Mouse (Mus musculus): Measurements from ENCODE around the gene Ccdc87. TPM values are rescaled to one million over a fixed set of nuclear protein-coding genes. Genes with fewer than 3 reads are reported as not detected.

The Ccdc87 gene
- polyA plus RNA-seq, 1 experiment from 2014 or later, result not detected

DNA sequence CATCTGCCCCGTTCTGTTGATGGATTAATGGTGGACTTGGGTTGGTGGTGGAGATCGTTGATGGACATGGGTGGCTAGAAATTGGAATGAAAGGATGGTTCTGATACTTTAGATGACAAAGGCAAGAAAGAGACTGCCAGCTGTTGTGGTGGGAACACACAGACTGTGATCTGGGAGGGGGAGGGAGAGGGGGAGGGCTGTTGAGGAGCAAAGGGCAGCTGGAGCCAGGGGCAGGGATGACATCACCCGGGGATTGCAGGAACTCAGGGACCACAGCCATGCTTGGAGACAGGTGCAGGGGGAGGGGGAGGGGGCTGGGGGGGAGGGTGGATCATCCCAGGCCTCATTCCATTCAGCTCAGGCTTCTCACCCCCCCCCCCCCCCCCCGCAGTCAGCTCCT, 37.1 kb downstream of the Ccdc87 start:
- DNase-seq (ENCODE audit: low spot score), result no peak
- ATAC-seq (ENCODE audit: low FRiP score, low TSS enrichment), result no peak
- TF ChIP-seq CTCF (IDR thresholded peaks at IDR 0.05; ENCODE audit: low read depth) (no peak), EP300 (optimal IDR thresholded peaks at IDR 0.05) (no peak)
- Histone ChIP-seq H3K4me3 (ENCODE audit: low read depth, low read length) (no peak overlapping the region), H3K9me3 (ENCODE audit: control insufficient read depth, low read length) (no peaks in the 10 kb centered on the region), H3K9ac (ENCODE audit: low read length) (no peak overlapping the region), H3K27ac (replicated peaks) (no peak overlapping the region), H3K4me1 (replicated peaks; ENCODE audit: control insufficient read depth, insufficient read depth) (no peaks in the 10 kb centered on the region), H3K4me2 (replicated peaks; ENCODE audit: low read depth) (no peak overlapping the region), H3K27me3 (ENCODE audit: control insufficient read depth, insufficient read depth, low read length) (no peaks in the 10 kb centered on the region), H3K36me3 (ENCODE audit: control insufficient read depth, insufficient read depth, low read length) (no peaks in the 10 kb centered on the region)
- 72% methylated on average over 2 of the region's 4 CpGs for WGBS

DNA sequence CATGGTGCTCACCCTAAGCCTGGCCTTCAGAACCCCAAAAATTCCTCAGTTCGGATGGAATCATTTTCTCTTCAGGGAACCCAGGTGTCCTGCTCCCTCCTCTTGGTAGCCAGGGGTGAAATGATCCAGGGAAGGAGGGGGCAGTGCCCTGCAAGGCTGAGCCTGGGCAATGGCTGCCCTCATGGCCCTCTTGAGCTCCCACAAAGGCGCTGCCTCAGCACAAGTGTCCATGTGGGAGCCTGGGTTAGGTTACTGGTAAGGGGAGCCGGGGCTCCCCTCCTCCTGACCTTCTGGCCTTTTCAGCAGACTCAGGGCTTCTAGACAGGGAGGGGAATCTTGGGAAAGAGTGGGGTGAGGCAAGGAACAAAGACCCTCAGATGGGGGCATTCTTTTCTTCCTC, 37.6 kb downstream of the Ccdc87 start:
- no peak for DNase-seq (ENCODE audit: low spot score)
- Histone ChIP-seq H3K27ac (replicated peaks) (no peak overlapping the region), H3K4me2 (replicated peaks; ENCODE audit: low read depth) (0 out of 2 replicates have a peak overlapping the region, but pooled peaks have one; percentile 3), H3K27me3 (ENCODE audit: control insufficient read depth, insufficient read depth, low read length) (no peaks in the 10 kb centered on the region), H3K4me3 (ENCODE audit: low read depth, low read length) (no peak overlapping the region), H3K4me1 (replicated peaks; ENCODE audit: control insufficient read depth, insufficient read depth) (no peaks in the 10 kb centered on the region), H3K9ac (ENCODE audit: low read length) (no peak overlapping the region), H3K9me3 (ENCODE audit: control insufficient read depth, low read length) (no peaks in the 10 kb centered on the region), H3K36me3 (ENCODE audit: control insufficient read depth, insufficient read depth, low read length) (no peaks in the 10 kb centered on the region)
- no peak for TF ChIP-seq EP300 (optimal IDR thresholded peaks at IDR 0.05)
- TF ChIP-seq CTCF (IDR thresholded peaks at IDR 0.05; ENCODE audit: low read depth), result no peak
- 67% methylated on average over 3 of the region's 3 CpGs for WGBS
- no peak for ATAC-seq (ENCODE audit: low FRiP score, low TSS enrichment)

DNA sequence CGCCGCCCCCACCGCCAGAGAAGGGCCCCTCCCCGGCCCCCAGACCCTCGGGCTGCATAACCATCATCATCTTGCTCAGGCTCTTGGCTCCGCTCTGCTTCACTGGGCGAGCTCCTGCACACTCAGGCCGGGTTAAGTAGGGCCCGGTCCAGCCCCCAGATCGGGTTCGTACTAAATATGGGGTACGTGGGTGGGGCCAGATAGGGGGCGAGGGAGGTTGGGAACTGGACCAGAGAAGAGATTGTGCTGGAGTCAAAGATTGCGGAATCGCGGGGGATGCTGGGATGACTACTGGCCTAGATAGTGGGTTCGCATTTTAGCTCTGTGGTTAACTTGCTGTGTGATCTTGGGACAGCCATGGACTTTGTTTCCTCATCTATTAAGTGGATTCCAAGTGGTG, 38.6 kb downstream of the Ccdc87 start, which contains the start of gene Actn3:
Actn3 (minus strand) TSS at position 125 of the 400 bp plus-strand sequence.
- Histone ChIP-seq H3K4me1 (replicated peaks; ENCODE audit: control insufficient read depth, insufficient read depth) (no peaks in the 10 kb centered on the region), H3K4me3 (ENCODE audit: low read depth, low read length) (peak within 1 kb of the TSS; percentile 89), H3K27me3 (ENCODE audit: control insufficient read depth, insufficient read depth, low read length) (no peaks in the 10 kb centered on the region), H3K36me3 (ENCODE audit: control insufficient read depth, insufficient read depth, low read length) (no peaks in the 10 kb centered on the region), H3K4me2 (replicated peaks; ENCODE audit: low read depth) (peak within 1 kb of the TSS; percentile 91), H3K9me3 (ENCODE audit: control insufficient read depth, low read length) (no peaks in the 10 kb centered on the region), H3K27ac (replicated peaks) (peak within 1 kb of the TSS; percentile 81), H3K9ac (ENCODE audit: low read length) (peak within 1 kb of the TSS; percentile 91)
- TF ChIP-seq CTCF (IDR thresholded peaks at IDR 0.05; ENCODE audit: low read depth) (no peak), EP300 (optimal IDR thresholded peaks at IDR 0.05) (no peak)
- WGBS, result 4% methylated on average over 17 of the region's 17 CpGs
- DNase-seq (ENCODE audit: low spot score) (peak; percentile 33), ATAC-seq (ENCODE audit: low FRiP score, low TSS enrichment) (peak; percentile 8; the same call in 1 of the 2 replicates)

DNA sequence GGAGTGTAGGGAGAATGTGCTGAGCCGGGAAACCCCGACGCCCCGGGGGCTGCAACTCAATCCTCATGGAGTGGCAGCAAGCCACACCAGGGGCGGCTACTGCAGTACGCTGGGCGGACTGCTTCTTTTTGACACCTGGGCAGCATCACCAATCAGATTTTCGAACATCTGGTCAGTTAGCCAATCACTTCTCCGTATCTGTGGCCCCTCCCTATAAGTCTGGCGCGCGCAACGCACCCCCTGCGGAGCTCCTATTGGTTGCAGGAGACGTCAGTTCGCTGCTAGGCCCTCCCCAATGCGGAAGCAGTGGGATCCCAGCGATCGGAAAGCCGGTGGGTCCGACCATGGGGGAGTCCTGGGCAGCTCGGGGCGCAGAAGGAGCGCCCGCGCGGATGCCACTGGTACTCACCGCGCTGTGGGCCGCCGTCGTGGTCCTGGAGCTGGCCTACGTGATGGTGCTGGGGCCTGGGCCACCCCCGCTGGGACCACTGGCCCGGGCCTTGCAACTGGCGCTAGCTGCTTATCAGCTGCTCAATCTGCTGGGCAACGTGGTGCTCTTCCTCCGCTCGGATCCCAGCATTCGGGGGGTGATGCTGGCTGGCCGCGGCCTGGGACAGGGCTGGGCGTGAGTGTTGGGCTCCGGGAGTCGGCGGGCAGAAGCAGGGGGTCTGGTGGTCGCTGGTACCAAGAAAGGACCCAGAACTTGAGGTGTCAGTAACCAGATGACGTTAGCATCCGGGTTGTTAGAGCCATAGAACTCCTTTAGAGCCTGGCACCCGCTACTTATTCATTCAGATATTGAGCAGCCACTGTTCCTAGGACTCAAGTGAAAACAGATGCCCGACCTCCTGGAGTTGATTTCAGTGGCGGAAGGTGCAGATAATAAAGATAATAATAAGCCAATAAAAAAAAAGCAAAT, 39.5 kb downstream of the Ccdc87 start, which contains the start of gene Zdhhc24:
Zdhhc24 (plus strand) TSS at position 264 of the 919 bp plus-strand sequence.
- peak within 1 kb of the TSS; percentile 89 for H3K4me3 ChIP-seq (ENCODE audit: low read depth, low read length)
- ATAC-seq (ENCODE audit: low FRiP score, low TSS enrichment) (peak; percentile 99), DNase-seq (ENCODE audit: low spot score) (peak; percentile 95)
- H3K9me3 ChIP-seq (ENCODE audit: control insufficient read depth, low read length), result no peaks in the 10 kb centered on the region
- peak within 1 kb of the TSS; percentile 91 for H3K9ac ChIP-seq (ENCODE audit: low read length)
- H3K36me3 ChIP-seq (ENCODE audit: control insufficient read depth, insufficient read depth, low read length), result no peaks in the 10 kb centered on the region
- peak within 1 kb of the TSS; percentile 91 for H3K4me2 ChIP-seq (replicated peaks; ENCODE audit: low read depth)
- WGBS, result 1% methylated on average over 52 of the region's 52 CpGs
- no peaks in the 10 kb centered on the region for H3K27me3 ChIP-seq (ENCODE audit: control insufficient read depth, insufficient read depth, low read length)
- H3K4me1 ChIP-seq (replicated peaks; ENCODE audit: control insufficient read depth, insufficient read depth), result no peaks in the 10 kb centered on the region
- peak within 1 kb of the TSS; percentile 81 for H3K27ac ChIP-seq (replicated peaks)
- TF ChIP-seq CTCF (IDR thresholded peaks at IDR 0.05; ENCODE audit: low read depth), result no peak
- TF ChIP-seq EP300 (optimal IDR thresholded peaks at IDR 0.05), result peak; percentile 83

DNA sequence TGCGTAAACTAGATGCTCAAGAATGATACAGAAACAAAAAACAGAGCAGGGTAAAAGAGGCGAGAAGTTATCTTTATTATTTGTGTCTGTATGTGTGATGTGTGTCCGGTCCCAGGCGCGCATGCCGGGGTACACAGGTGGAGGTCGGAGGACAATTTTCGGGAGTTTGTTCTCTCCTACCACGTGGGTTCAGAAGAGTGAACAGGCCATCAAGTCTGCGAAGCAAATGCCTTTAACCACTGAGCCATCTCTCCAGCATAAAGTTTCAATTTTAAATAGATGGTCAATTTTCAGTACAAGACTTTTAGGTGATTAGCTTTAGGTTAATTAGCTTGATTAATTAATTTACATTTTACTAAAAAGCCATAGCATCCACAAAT, 40.1 kb downstream of the Ccdc87 start:
- TF ChIP-seq CTCF (IDR thresholded peaks at IDR 0.05; ENCODE audit: low read depth) (no peak), EP300 (optimal IDR thresholded peaks at IDR 0.05) (no peak)
- Histone ChIP-seq H3K4me2 (replicated peaks; ENCODE audit: low read depth) (peak overlapping the region; percentile 91), H3K4me1 (replicated peaks; ENCODE audit: control insufficient read depth, insufficient read depth) (no peaks in the 10 kb centered on the region), H3K36me3 (ENCODE audit: control insufficient read depth, insufficient read depth, low read length) (no peaks in the 10 kb centered on the region), H3K9ac (ENCODE audit: low read length) (no peak overlapping the region; the same call in 1 of the 2 replicates), H3K27me3 (ENCODE audit: control insufficient read depth, insufficient read depth, low read length) (no peaks in the 10 kb centered on the region), H3K9me3 (ENCODE audit: control insufficient read depth, low read length) (no peaks in the 10 kb centered on the region), H3K4me3 (ENCODE audit: low read depth, low read length) (peak overlapping the region; percentile 89; the same call in 1 of the 2 replicates), H3K27ac (replicated peaks) (no peak overlapping the region)
- 56% methylated on average over 10 of the region's 10 CpGs for WGBS
- ATAC-seq (ENCODE audit: low FRiP score, low TSS enrichment) (no peak), DNase-seq (ENCODE audit: low spot score) (no peak)

DNA sequence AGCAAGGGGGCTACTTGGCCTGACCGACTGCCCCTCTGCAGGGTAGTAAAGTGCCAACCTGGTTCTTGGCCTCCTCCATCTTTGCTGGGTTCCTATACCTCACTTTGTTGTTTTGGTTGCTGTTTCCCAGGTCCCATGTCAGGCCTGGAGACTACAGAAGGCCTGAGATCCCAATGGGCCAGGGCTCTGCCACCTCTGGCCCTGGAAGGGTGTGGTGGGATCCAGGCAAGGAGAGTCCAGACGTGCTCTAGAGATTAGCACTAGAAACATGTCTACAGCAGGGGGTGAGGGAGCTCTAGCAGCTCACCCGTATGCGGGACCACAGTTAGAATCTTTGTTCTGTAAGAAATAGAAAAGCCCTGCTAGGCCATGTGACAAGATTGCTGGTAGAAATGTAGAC, 44.8 kb downstream of the Ccdc87 start:
- no peak for ATAC-seq (ENCODE audit: low FRiP score, low TSS enrichment)
- Histone ChIP-seq H3K4me2 (replicated peaks; ENCODE audit: low read depth) (no peak overlapping the region), H3K27ac (replicated peaks) (no peak overlapping the region), H3K9ac (ENCODE audit: low read length) (no peak overlapping the region), H3K27me3 (ENCODE audit: control insufficient read depth, insufficient read depth, low read length) (no peaks in the 10 kb centered on the region), H3K36me3 (ENCODE audit: control insufficient read depth, insufficient read depth, low read length) (no peaks in the 10 kb centered on the region), H3K9me3 (ENCODE audit: control insufficient read depth, low read length) (no peaks in the 10 kb centered on the region), H3K4me3 (ENCODE audit: low read depth, low read length) (no peak overlapping the region), H3K4me1 (replicated peaks; ENCODE audit: control insufficient read depth, insufficient read depth) (no peaks in the 10 kb centered on the region)
- no peak for DNase-seq (ENCODE audit: low spot score)
- TF ChIP-seq CTCF (IDR thresholded peaks at IDR 0.05; ENCODE audit: low read depth) (no peak), EP300 (optimal IDR thresholded peaks at IDR 0.05) (no peak)
- 78% methylated on average over 4 of the region's 4 CpGs for WGBS

Measured in stomach, postnatal 0 days (tissue).